ENCODE assay signal across 16 mouse cellular contexts in the genomic region with DNA sequence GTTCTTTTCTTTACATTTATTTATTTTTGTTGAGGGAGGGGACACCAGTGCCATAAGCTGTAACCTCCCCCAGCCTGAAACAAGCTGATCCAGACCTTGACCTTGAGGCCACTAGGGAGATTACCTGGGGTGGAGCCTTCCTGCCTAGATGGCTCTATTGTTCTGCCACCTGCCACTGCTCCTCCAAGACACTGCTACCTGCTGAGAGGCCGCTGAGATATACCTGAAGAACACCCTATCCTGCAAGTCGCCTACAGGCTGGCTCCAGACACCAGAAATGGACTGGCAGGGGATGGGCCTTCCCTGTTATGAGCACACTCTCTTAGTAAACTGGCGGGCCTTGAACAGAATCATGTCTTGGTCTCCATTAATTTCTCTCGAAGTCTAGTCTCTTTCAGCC. TPM values are rescaled to one million over a fixed set of nuclear protein-coding genes. Genes with fewer than 3 reads are reported as not detected.
DNase-seq lines count a peak whose midpoint lies in the region; ATAC-seq and TF ChIP-seq lines count a peak whose summit lies in the region.
"Not testable (repeated sequence)": the region's sequence is repeated elsewhere in the genome, so short reads cannot be mapped to it uniquely, and the experiment has no call there.
"Had no signal": no experiment of that assay in that cellular context is flagged by ENCODE, and none has a peak within 500 bp of the region (broad histone marks: within the 10 kb centered on the region; RNA-seq: fewer than 3 reads in every experiment).

No protein-coding gene starts in this region.

- peak; percentile 80 for DNase-seq in ZHBTc4 (ENCODE audit: low read depth, low spot score)
- peak; percentile 92 for DNase-seq in heart, adult 11 months
- not testable (repeated sequence) for DNase-seq in midbrain, embryonic 10.5 days (ENCODE audit: low spot score)

- peak overlapping the region; percentile 86 for H3K4me2 ChIP-seq in embryonic facial prominence, embryonic 13.5 days
- not testable (repeated sequence) for H3K4me2 ChIP-seq in intestine, embryonic 16.5 days (ENCODE audit: low read depth, low read length)
- H3K4me2 ChIP-seq in liver, embryonic 12.5 days = peak overlapping the region; percentile 90

- TF ChIP-seq EP300 in ES-Bruce4 (IDR thresholded peaks at IDR 0.05; ENCODE audit: insufficient read depth, low read depth, low read length) = peak; percentile 99

- not testable (repeated sequence) for H3K36me3 ChIP-seq in ES-Bruce4 (ENCODE audit: control insufficient read depth, insufficient read depth, low read length, poor library complexity, severe bottlenecking); intestine, embryonic 16.5 days (ENCODE audit: control insufficient read depth, insufficient read depth, low read length); liver, embryonic 12.5 days; midbrain, embryonic 10.5 days; small intestine, adult 2 months (ENCODE audit: control insufficient read depth, insufficient read depth, low read length)
- peaks cover 13% of the 10 kb centered on the region for H3K36me3 ChIP-seq in embryonic facial prominence, embryonic 13.5 days

- H3K4me3 ChIP-seq in ES-Bruce4 (ENCODE audit: low read depth, low read length); embryonic facial prominence, embryonic 13.5 days; intestine, embryonic 16.5 days (ENCODE audit: low read length); small intestine, adult 2 months (ENCODE audit: low read depth, low read length): not testable (repeated sequence)
- peak overlapping the region; percentile 87; the same call in 1 of the 2 replicates for H3K4me3 ChIP-seq in liver, embryonic 12.5 days
- 0 out of 2 replicates have a peak overlapping the region, but pooled peaks have one; percentile 74 for H3K4me3 ChIP-seq in midbrain, embryonic 10.5 days

- not testable (repeated sequence) for TF ChIP-seq CTCF in ES-Bruce4 (IDR thresholded peaks at IDR 0.05; ENCODE audit: low read depth, low read length); small intestine, adult 2 months (IDR thresholded peaks at IDR 0.05; ENCODE audit: extremely low read depth, insufficient read length, insufficient replicate concordance, low read depth, low read length)

- TF ChIP-seq POLR2A in ES-Bruce4 (IDR thresholded peaks at IDR 0.05; ENCODE audit: insufficient read depth, low read length); small intestine, adult 2 months (IDR thresholded peaks at IDR 0.05; ENCODE audit: low read depth, low read length): not testable (repeated sequence)

- 60% methylated on average over 4 of the region's 4 CpGs for WGBS in embryonic facial prominence, embryonic 13.5 days
- 51% methylated on average over 4 of the region's 4 CpGs for WGBS in intestine, embryonic 16.5 days
- 67% methylated on average over 4 of the region's 4 CpGs for WGBS in liver, embryonic 12.5 days (ENCODE audit: insufficient replicate concordance)
- 49% methylated on average over 4 of the region's 4 CpGs for WGBS in midbrain, embryonic 10.5 days
- WGBS in small intestine, adult 2 months = 44% methylated on average over 4 of the region's 4 CpGs

- H3K9me3 ChIP-seq in ES-Bruce4 (replicated peaks; ENCODE audit: control insufficient read depth, insufficient read depth, low read length, poor library complexity, severe bottlenecking); embryonic facial prominence, embryonic 13.5 days; intestine, embryonic 16.5 days (ENCODE audit: control insufficient read depth, low read length); liver, embryonic 12.5 days (replicated peaks); midbrain, embryonic 10.5 days (replicated peaks): not testable (repeated sequence)

- ATAC-seq in embryonic facial prominence, embryonic 13.5 days (ENCODE audit: insufficient number of reproducible peaks, insufficient read depth, low FRiP score, low TSS enrichment, low read depth); liver, embryonic 12.5 days: not testable (repeated sequence)
- ATAC-seq in intestine, embryonic 16.5 days = peak; percentile 1; the same call in 1 of the 2 replicates

- H3K27ac ChIP-seq in ES-Bruce4 (ENCODE audit: insufficient read depth, low read length) = peak overlapping the region; percentile 98
- not testable (repeated sequence) for H3K27ac ChIP-seq in embryonic facial prominence, embryonic 13.5 days; liver, embryonic 12.5 days; midbrain, embryonic 10.5 days (replicated peaks)
- peak overlapping the region; percentile 69 for H3K27ac ChIP-seq in intestine, embryonic 16.5 days (ENCODE audit: low read length)
- peak overlapping the region; percentile 57 for H3K27ac ChIP-seq in small intestine, adult 2 months (ENCODE audit: insufficient read depth, low read depth, low read length)

- not testable (repeated sequence) for H3K27me3 ChIP-seq in ES-Bruce4 (ENCODE audit: control insufficient read depth, insufficient read depth, low read length, poor library complexity, severe bottlenecking); embryonic facial prominence, embryonic 13.5 days; intestine, embryonic 16.5 days (replicated peaks; ENCODE audit: control insufficient read depth, insufficient read depth, low read length); liver, embryonic 12.5 days (replicated peaks); midbrain, embryonic 10.5 days (ENCODE audit: low read depth, poor library complexity, severe bottlenecking); small intestine, adult 2 months (ENCODE audit: control insufficient read depth, insufficient read depth, low read length)

- H3K4me1 ChIP-seq in ES-Bruce4 (ENCODE audit: control insufficient read depth, insufficient read depth, low read length); embryonic facial prominence, embryonic 13.5 days; small intestine, adult 2 months (ENCODE audit: control insufficient read depth, insufficient read depth, insufficient read length, low read length): not testable (repeated sequence)
- H3K4me1 ChIP-seq in intestine, embryonic 16.5 days (ENCODE audit: control insufficient read depth, insufficient read depth, low read length) = peaks cover 17% of the 10 kb centered on the region
- peaks cover 17% of the 10 kb centered on the region for H3K4me1 ChIP-seq in liver, embryonic 12.5 days
- H3K4me1 ChIP-seq in midbrain, embryonic 10.5 days = peaks cover 13% of the 10 kb centered on the region

- peak overlapping the region; percentile 60 for H3K9ac ChIP-seq in ES-Bruce4 (ENCODE audit: low read depth, poor library complexity, severe bottlenecking)
- H3K9ac ChIP-seq in embryonic facial prominence, embryonic 13.5 days; liver, embryonic 12.5 days: not testable (repeated sequence)
- 0 out of 2 replicates have a peak overlapping the region, but pooled peaks have one; percentile 84 for H3K9ac ChIP-seq in intestine, embryonic 16.5 days (ENCODE audit: low read depth, low read length)

RNA-seq across cellular contexts. Expression of a gene that starts 1.2 kb away (rescaled TPM):
- polyA plus RNA-seq in ES-Bruce4 (2011; ENCODE audit: insufficient read depth, insufficient read length, low read depth, missing spikeins) = 13.4 and 18.4 TPM in 2 replicates
- 36.1 and 36.7 TPM in 2 replicates for polyA plus RNA-seq in embryonic facial prominence, embryonic 13.5 days (2015; fragmentation: Nextera tagmentation; extraction: Ambion mirVana)
- 18.6 and 18.7 TPM in 2 replicates for polyA plus RNA-seq in intestine, embryonic 16.5 days (2015; fragmentation: Nextera tagmentation; extraction: Ambion mirVana)
- polyA plus RNA-seq in liver, embryonic 12.5 days (2016; fragmentation: Nextera tagmentation; extraction: Ambion mirVana) = 7.2 and 7.4 TPM in 2 replicates
- polyA plus RNA-seq in midbrain, embryonic 10.5 days (2016; fragmentation: Nextera tagmentation; extraction: Ambion mirVana) = 22.0 and 22.5 TPM in 2 replicates
- polyA plus RNA-seq in small intestine, adult 2 months (2012; rRNA removed) = 46.3 and 85.4 TPM in 2 replicates

RNA-seq across cellular contexts. Expression of a gene that starts 17.1 kb away (rescaled TPM):
- 11.7 and 13.6 TPM in 2 replicates for polyA plus RNA-seq in ES-Bruce4 (2011; ENCODE audit: insufficient read depth, insufficient read length, low read depth, missing spikeins)
- polyA plus RNA-seq in embryonic facial prominence, embryonic 13.5 days (2015; fragmentation: Nextera tagmentation; extraction: Ambion mirVana) = 24.8 and 26.1 TPM in 2 replicates
- 39.6 and 41.3 TPM in 2 replicates for polyA plus RNA-seq in intestine, embryonic 16.5 days (2015; fragmentation: Nextera tagmentation; extraction: Ambion mirVana)
- polyA plus RNA-seq in liver, embryonic 12.5 days (2016; fragmentation: Nextera tagmentation; extraction: Ambion mirVana) = 8.1 and 9.2 TPM in 2 replicates
- 4.7 TPM in 2 replicates for polyA plus RNA-seq in midbrain, embryonic 10.5 days (2016; fragmentation: Nextera tagmentation; extraction: Ambion mirVana)
- 32.6 and 55.1 TPM in 2 replicates for polyA plus RNA-seq in small intestine, adult 2 months (2012; rRNA removed)

RNA-seq across cellular contexts. Expression of a gene that starts 23.9 kb away (rescaled TPM):
- 11.9 and 15.0 TPM in 2 replicates for polyA plus RNA-seq in ES-Bruce4 (2011; ENCODE audit: insufficient read depth, insufficient read length, low read depth, missing spikeins)
- 6.5 and 8.7 TPM in 2 replicates for polyA plus RNA-seq in embryonic facial prominence, embryonic 13.5 days (2015; fragmentation: Nextera tagmentation; extraction: Ambion mirVana)
- polyA plus RNA-seq in intestine, embryonic 16.5 days (2015; fragmentation: Nextera tagmentation; extraction: Ambion mirVana) = 1.9 and 2.0 TPM in 2 replicates
- polyA plus RNA-seq in liver, embryonic 12.5 days (2016; fragmentation: Nextera tagmentation; extraction: Ambion mirVana) = 1.9 and 2.0 TPM in 2 replicates
- 0.98 and 1.1 TPM in 2 replicates for polyA plus RNA-seq in midbrain, embryonic 10.5 days (2016; fragmentation: Nextera tagmentation; extraction: Ambion mirVana)
- polyA plus RNA-seq in small intestine, adult 2 months (2012; rRNA removed) = 12.5 and 24.0 TPM in 2 replicates

RNA-seq across cellular contexts. Expression of a gene that starts 25.0 kb away (rescaled TPM):
- not detected in 2 replicates for polyA plus RNA-seq in ES-Bruce4 (2011; ENCODE audit: insufficient read depth, insufficient read length, low read depth, missing spikeins)
- not detected in 2 replicates for polyA plus RNA-seq in embryonic facial prominence, embryonic 13.5 days (2015; fragmentation: Nextera tagmentation; extraction: Ambion mirVana)
- polyA plus RNA-seq in intestine, embryonic 16.5 days (2015; fragmentation: Nextera tagmentation; extraction: Ambion mirVana) = not detected in 2 replicates
- polyA plus RNA-seq in liver, embryonic 12.5 days (2016; fragmentation: Nextera tagmentation; extraction: Ambion mirVana) = not detected in 2 replicates
- polyA plus RNA-seq in midbrain, embryonic 10.5 days (2016; fragmentation: Nextera tagmentation; extraction: Ambion mirVana) = not detected in 2 replicates
- not detected in 2 replicates for polyA plus RNA-seq in small intestine, adult 2 months (2012; rRNA removed)
- polyA plus RNA-seq: adrenal gland, adult 2 months; C2C12; cerebellum, adult 2 months; embryonic facial prominence, embryonic 12.5 days; forebrain, embryonic 15.5 days; heart, embryonic 10.5 days; heart, embryonic 15.5 days; hindbrain, embryonic 14.5 days had no signal

RNA-seq across cellular contexts. Expression of a gene that starts 34.4 kb away (rescaled TPM):
- 144 and 151 TPM in 2 replicates for polyA plus RNA-seq in ES-Bruce4 (2011; ENCODE audit: insufficient read depth, insufficient read length, low read depth, missing spikeins)
- polyA plus RNA-seq in embryonic facial prominence, embryonic 13.5 days (2015; fragmentation: Nextera tagmentation; extraction: Ambion mirVana) = 136 and 142 TPM in 2 replicates
- polyA plus RNA-seq in intestine, embryonic 16.5 days (2015; fragmentation: Nextera tagmentation; extraction: Ambion mirVana) = 155 and 163 TPM in 2 replicates
- polyA plus RNA-seq in liver, embryonic 12.5 days (2016; fragmentation: Nextera tagmentation; extraction: Ambion mirVana) = 80.8 and 91.2 TPM in 2 replicates
- 167 and 169 TPM in 2 replicates for polyA plus RNA-seq in midbrain, embryonic 10.5 days (2016; fragmentation: Nextera tagmentation; extraction: Ambion mirVana)
- polyA plus RNA-seq in small intestine, adult 2 months (2012; rRNA removed) = 87.2 and 140 TPM in 2 replicates
